Mouse (Mus musculus) heart, embryonic 14.5 days (tissue): ENCODE results near the gene Tspan5. TPM values are rescaled to one million over a fixed set of nuclear protein-coding genes. Genes with fewer than 3 reads are reported as not detected.

Experiments
- ATAC-seq: fragments of 200-750 bp; cut with Nextera tagmentation; 2 replicates; pipeline ENCODE4 v1.8.0; 2017; ENCODE audit warnings: low read depth, moderate TSS enrichment; ENCODE audit not compliant: insufficient number of reproducible peaks, insufficient read depth, low FRiP score
- H3K27ac ChIP-seq, 2 experiments: fragments of 200-500 bp in 1 of 2; fragments of 300-500 bp in 1 of 2; sonication (generic) in 1 of 2; replicated peaks in 1 of 2; 2 replicates each; pipeline ENCODE4 v1.5.1; 2012 to 2014; ENCODE audit warnings: low read depth in 2 of 2, low read length in 2 of 2, control low read depth in 1 of 2, mild to moderate bottlenecking in 1 of 2, mixed read lengths in 1 of 2; ENCODE audit not compliant: control insufficient read depth in 1 of 2, insufficient read depth in 1 of 2
- H3K27me3 ChIP-seq: fragments of 300-500 bp; sonication (generic); 2 replicates; pipeline ENCODE4 v1.6.1; 2014; ENCODE audit warnings: mild to moderate bottlenecking, low read length, control low read depth; ENCODE audit not compliant: control insufficient read depth, insufficient read depth
- H3K36me3 ChIP-seq: fragments of 300-500 bp; sonication (generic); 2 replicates; pipeline ENCODE4 v1.6.1; 2014; ENCODE audit warnings: mild to moderate bottlenecking, control low read depth, low read length, mixed read lengths; ENCODE audit not compliant: control insufficient read depth, insufficient read depth
- H3K4me1 ChIP-seq, 2 experiments: fragments of 200-500 bp in 1 of 2; fragments of 300-500 bp in 1 of 2; sonication (generic) in 1 of 2; 2 replicates each; pipeline ENCODE4 v1.6.1; 2012 to 2014; ENCODE audit warnings: low read length in 2 of 2, control low read depth in 1 of 2, mixed read lengths in 1 of 2; ENCODE audit not compliant: control insufficient read depth in 2 of 2, insufficient read depth in 2 of 2
- H3K4me2 ChIP-seq: fragments of 300-500 bp; sonication (generic); 2 replicates; pipeline ENCODE4 v1.6.1; 2014; ENCODE audit warnings: mild to moderate bottlenecking, low read length
- H3K4me3 ChIP-seq, 2 experiments: fragments of 200-500 bp in 1 of 2; fragments of 300-500 bp in 1 of 2; sonication (generic) in 1 of 2; 2 replicates each; pipeline ENCODE4 v1.5.1; 2012 to 2014; ENCODE audit warnings: low read length in 2 of 2, mild to moderate bottlenecking in 2 of 2, control low read depth in 1 of 2, low read depth in 1 of 2, moderate library complexity in 1 of 2; ENCODE audit not compliant: control insufficient read depth in 1 of 2, insufficient read depth in 1 of 2
- H3K9ac ChIP-seq: fragments of 300-500 bp; sonication (generic); 2 replicates; pipeline ENCODE4 v1.6.1; 2014; ENCODE audit warnings: mild to moderate bottlenecking, low read length
- H3K9me3 ChIP-seq: fragments of 300-500 bp; sonication (generic); 2 replicates; pipeline ENCODE4 v1.6.1; 2016; ENCODE audit warnings: low read length, control low read depth; ENCODE audit not compliant: control insufficient read depth
- WGBS: fragments of 180-500 bp; shearing (Covaris S2); extraction: QIAGEN DNeasy Blood & Tissue Kit; methylation state at CpG from one replicate; pipeline ENCODE4 v1.1.7; 2014; 5-methylcytosine and 5-hydroxymethylcytosine counted together
- polyA plus RNA-seq: library from polyadenylated mRNA; unstranded; fragments of >200 nt; fragmentation: Nextera tagmentation; extraction: Ambion mirVana; gene quantifications from 2 replicates; pipeline ENCODE4 v1.2.1, GENCODE M21; 2014

The Tspan5 gene
- polyA plus RNA-seq, result 16.1 and 17.4 TPM in 2 replicates

- Histone ChIP-seq H3K36me3 (no peaks in the 10 kb centered on the region), H3K27me3 (peaks cover 9% of the 10 kb centered on the region; the same call in 1 of the 2 replicates), H3K9me3 (no peaks in the 10 kb centered on the region), H3K4me3 (peak within 1 kb of the TSS; percentile 82 to 86), H3K27ac (peak within 1 kb of the TSS; percentile 24 to 62; a peak in 3 of 4 replicates), H3K4me2 (peak within 1 kb of the TSS; percentile 97), H3K9ac (peak within 1 kb of the TSS; percentile 79), H3K4me1 (peaks cover 12 to 16% of the 10 kb centered on the region in 2 experiments; a peak in 3 of 4 replicates)
- peak; percentile 80 for ATAC-seq
- under 1% methylated on average over 88 of the region's 100 CpGs for WGBS
Measured at GRCm38 (mm10) chr3:138741649-138742565, at the start of gene Tspan5. Tspan5 (plus strand) TSS chr3:138742195.

- no peaks in the 10 kb centered on the region for H3K27me3 ChIP-seq
- no peak for ATAC-seq
- no peaks in the 10 kb centered on the region for H3K36me3 ChIP-seq
- no peak overlapping the region for H3K9ac ChIP-seq
- no peak overlapping the region for H3K4me2 ChIP-seq
- no peaks in the 10 kb centered on the region for H3K4me1 ChIP-seq
- WGBS, result 41% methylated on average over 1 of the region's 1 CpGs
- H3K27ac ChIP-seq, result no peak overlapping the region
- no peaks in the 10 kb centered on the region for H3K9me3 ChIP-seq
- H3K4me3 ChIP-seq, result no peak overlapping the region
Measured at GRCm38 (mm10) chr3:138692302-138692701, 49.7 kb upstream of the Tspan5 start.

- no peaks in the 10 kb centered on the region for H3K36me3 ChIP-seq
- no peaks in the 10 kb centered on the region for H3K9me3 ChIP-seq
- H3K4me2 ChIP-seq, result no peak overlapping the region
- H3K4me1 ChIP-seq, result peaks cover 0 to 3% of the 10 kb centered on the region in 2 experiments; a peak in 1 of 4 replicates
- ATAC-seq, result no peak
- 64% methylated on average over 12 of the region's 12 CpGs for WGBS
- H3K4me3 ChIP-seq, result no peak overlapping the region
- H3K27me3 ChIP-seq, result no peaks in the 10 kb centered on the region
- no peak overlapping the region for H3K27ac ChIP-seq
- no peak overlapping the region for H3K9ac ChIP-seq
Measured at GRCm38 (mm10) chr3:138703399-138703798, 38.6 kb upstream of the Tspan5 start.

- WGBS, result 77% methylated on average over 9 of the region's 9 CpGs
- Histone ChIP-seq H3K27me3 (no peaks in the 10 kb centered on the region), H3K4me1 (peaks cover 0 to 3% of the 10 kb centered on the region in 2 experiments; a peak in 1 of 4 replicates), H3K36me3 (no peaks in the 10 kb centered on the region), H3K9me3 (no peaks in the 10 kb centered on the region), H3K9ac (no peak overlapping the region), H3K4me3 (no peak overlapping the region), H3K27ac (no peak overlapping the region), H3K4me2 (no peak overlapping the region)
- no peak for ATAC-seq
Measured at GRCm38 (mm10) chr3:138704469-138704868, 37.5 kb upstream of the Tspan5 start.

GRCm38 (mm10) chr3:138705875-138706274, 36.1 kb upstream of the Tspan5 start:
- 57% methylated on average over 14 of the region's 14 CpGs for WGBS
- Histone ChIP-seq H3K4me3 (no peak overlapping the region), H3K4me1 (peaks cover 3 to 6% of the 10 kb centered on the region in 2 experiments; a peak in 1 of 4 replicates), H3K4me2 (peak overlapping the region; percentile 39), H3K9me3 (no peaks in the 10 kb centered on the region), H3K36me3 (no peaks in the 10 kb centered on the region), H3K27ac (no peak overlapping the region), H3K27me3 (no peaks in the 10 kb centered on the region), H3K9ac (0 out of 2 replicates have a peak overlapping the region, but pooled peaks have one; percentile 11)
- ATAC-seq, result no peak

- Histone ChIP-seq H3K9ac (no peak overlapping the region), H3K4me1 (peaks cover 0 to 6% of the 10 kb centered on the region in 2 experiments; a peak in 1 of 4 replicates), H3K27ac (no peak overlapping the region), H3K4me2 (no peak overlapping the region), H3K36me3 (no peaks in the 10 kb centered on the region), H3K4me3 (no peak overlapping the region), H3K9me3 (no peaks in the 10 kb centered on the region), H3K27me3 (no peaks in the 10 kb centered on the region)
- WGBS, result 69% methylated on average over 5 of the region's 5 CpGs
- ATAC-seq, result no peak
Measured at GRCm38 (mm10) chr3:138709183-138709582, 32.8 kb upstream of the Tspan5 start.

GRCm38 (mm10) chr3:138711971-138712370, 30.0 kb upstream of the Tspan5 start:
- H3K9ac ChIP-seq, result no peak overlapping the region
- no peak overlapping the region for H3K4me3 ChIP-seq
- H3K4me1 ChIP-seq, result 0 out of 4 replicates have a peak, but pooled peaks cover 0 to 6% of the 10 kb centered on the region in 2 experiments
- 81% methylated on average over 4 of the region's 4 CpGs for WGBS
- ATAC-seq, result no peak
- H3K4me2 ChIP-seq, result no peak overlapping the region
- no peak overlapping the region for H3K27ac ChIP-seq
- H3K27me3 ChIP-seq, result no peaks in the 10 kb centered on the region
- H3K9me3 ChIP-seq, result no peaks in the 10 kb centered on the region
- no peaks in the 10 kb centered on the region for H3K36me3 ChIP-seq
